Mouse (Mus musculus) small intestine, adult 2 months (tissue): Measurements from ENCODE around the gene Tgfa.

Source experiments
- CTCF ChIP-seq: fragments of 200-500 bp; IDR thresholded peaks from 2 replicates; pipeline ENCODE4 v1.5.1; 2012; ENCODE audit warnings: low read depth, mild to moderate bottlenecking, control low read depth, inconsistent platforms, low read length, moderate library complexity, mixed read lengths; ENCODE audit not compliant: insufficient replicate concordance, insufficient read length; ENCODE audit errors: extremely low read depth
- POLR2A ChIP-seq: fragments of 200-500 bp; IDR thresholded peaks from 2 replicates; pipeline ENCODE4 v1.6.1; 2012; ENCODE audit warnings: low read depth, mild to moderate bottlenecking, control low read depth, inconsistent platforms, low read length, moderate library complexity

DNA sequence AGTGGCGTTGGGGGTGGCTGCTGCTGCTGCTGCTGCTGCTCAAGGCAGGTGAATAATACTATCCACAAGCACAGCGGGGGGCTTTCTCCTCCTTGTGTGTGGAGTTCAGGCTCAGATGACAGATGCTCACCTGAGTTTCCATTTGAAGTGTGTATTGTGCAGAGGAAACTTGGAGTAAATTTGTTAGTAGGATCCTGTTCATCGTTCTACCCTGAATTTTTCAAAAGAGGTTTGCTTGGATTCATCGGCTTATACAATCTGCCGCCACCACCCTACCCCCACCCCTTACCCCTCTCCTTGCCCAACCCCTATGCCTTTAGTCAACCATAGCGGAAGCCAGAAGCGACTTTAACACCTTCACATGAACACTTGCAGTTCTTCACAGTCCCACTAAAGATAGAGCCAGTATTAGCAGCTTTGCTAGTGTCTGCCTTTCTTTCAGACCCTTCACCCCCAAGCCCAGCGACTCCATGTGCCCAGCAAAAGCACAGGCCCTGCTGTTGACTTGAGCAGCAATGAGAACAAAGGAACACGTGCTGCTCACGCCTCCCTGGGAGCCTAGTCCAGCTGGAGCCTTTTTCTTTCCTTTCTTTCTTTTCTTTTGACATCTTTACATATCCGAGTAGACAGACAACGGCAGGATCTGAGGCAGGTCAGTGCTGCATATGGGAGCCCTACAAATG lies 16.2 kb downstream of the Tgfa start:
- TF ChIP-seq CTCF (no peak), POLR2A (no peak)
